Mouse (Mus musculus) liver, adult 2 months (tissue): ENCODE data around the gene Gm45785.

ENCODE experiments used
- CTCF ChIP-seq: fragments of 200-500 bp; IDR thresholded peaks from 2 replicates; pipeline ENCODE4 v1.5.1; 2011; ENCODE audit warnings: low read depth, low read length, control low read depth
- POLR2A ChIP-seq: fragments of 200-500 bp; IDR thresholded peaks from 2 replicates; pipeline ENCODE4 v1.6.1; 2011; ENCODE audit warnings: low read length, control low read depth; ENCODE audit not compliant: insufficient read depth; ENCODE audit errors: extremely low read depth

DNA sequence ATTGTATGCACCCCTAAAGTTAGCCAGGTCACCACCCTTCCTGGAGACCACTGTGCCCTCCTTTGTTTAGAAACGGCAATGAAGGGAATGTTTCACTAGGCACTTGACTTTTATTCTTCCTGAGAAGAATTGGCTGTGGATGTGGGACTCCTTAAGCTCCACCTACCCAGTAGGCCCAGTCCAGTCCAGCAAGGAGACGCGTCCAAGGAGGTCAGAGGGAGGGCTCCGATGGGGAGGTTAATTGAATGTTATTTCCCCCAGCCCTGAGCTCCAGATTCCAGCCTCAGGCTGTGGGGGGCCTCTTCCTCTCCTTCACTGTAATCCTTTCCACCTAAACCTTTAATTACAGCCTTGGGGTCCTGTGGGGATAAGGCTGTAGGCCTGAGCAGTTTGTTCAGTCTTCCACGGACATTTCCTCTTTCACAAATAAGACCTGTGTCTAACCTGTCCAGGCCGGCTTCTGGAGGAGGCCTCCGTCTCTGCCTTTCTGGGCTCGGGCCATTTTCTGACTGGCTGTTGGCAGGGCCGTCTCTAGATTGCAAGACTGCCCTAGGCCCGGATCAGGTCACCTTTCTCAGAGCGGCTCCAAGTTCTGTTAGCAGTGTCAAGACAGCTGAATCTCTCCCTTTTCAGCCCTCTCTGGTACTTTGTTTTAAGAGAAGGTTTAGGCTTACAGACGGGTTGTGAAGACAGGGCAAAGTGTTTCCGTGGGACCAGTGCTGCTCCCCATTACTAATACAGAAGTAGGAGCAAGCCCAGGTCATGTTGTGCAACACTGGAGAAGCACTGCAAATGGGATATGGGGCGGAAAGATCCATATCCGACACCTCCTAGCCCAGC, 46.1 kb upstream of the Gm45785 start:
- TF ChIP-seq CTCF, result no peak
- TF ChIP-seq POLR2A, result no peak
